Mouse (Mus musculus) intestine, embryonic 14.5 days (tissue): ENCODE measurements at regions not wholly inside any gene's neighbourhood (a gene's known extent, or its start where the extent isn't known, plus 50 kb on each side); places are given as distances from the start of the nearest gene placed in this dataset.

Experiments
- ATAC-seq: fragments of 200-750 bp; cut with Nextera tagmentation; replicated peaks from 2 replicates; pipeline ENCODE4 v1.8.0; 2017; ENCODE audit warnings: low read depth, moderate number of reproducible peaks, moderate TSS enrichment, moderate library complexity; ENCODE audit not compliant: low FRiP score, low TSS enrichment
- DNase-seq: peaks from one replicate; pipeline ENCODE4 v3.0.0-alpha.2; 2018; ENCODE audit warnings: low spot score
- H3K27ac ChIP-seq: fragments of 300-500 bp; sonication (generic); 2 replicates; pipeline ENCODE4 v1.5.1; 2014; ENCODE audit warnings: low read depth, mild to moderate bottlenecking, control low read depth
- H3K27me3 ChIP-seq: fragments of 300-500 bp; sonication (generic); replicated peaks from 2 replicates; pipeline ENCODE4 v1.6.1; 2014; ENCODE audit warnings: low read length, control low read depth; ENCODE audit not compliant: control insufficient read depth, insufficient read depth
- H3K36me3 ChIP-seq: fragments of 300-500 bp; sonication (generic); 2 replicates; pipeline ENCODE4 v1.6.1; 2014; ENCODE audit warnings: low read length, control low read depth; ENCODE audit not compliant: control insufficient read depth, insufficient read depth
- H3K4me1 ChIP-seq: fragments of 300-500 bp; sonication (generic); replicated peaks from 2 replicates; pipeline ENCODE4 v1.6.1; 2014; ENCODE audit warnings: low read length, control low read depth, mixed read lengths; ENCODE audit not compliant: control insufficient read depth, insufficient read depth
- H3K4me2 ChIP-seq: fragments of 300-500 bp; sonication (generic); 2 replicates; pipeline ENCODE4 v1.6.1; 2014; ENCODE audit warnings: low read length
- H3K4me3 ChIP-seq: fragments of 300-500 bp; sonication (generic); 2 replicates; pipeline ENCODE4 v1.5.1; 2014; ENCODE audit warnings: low read depth, low read length, control low read depth, mixed read lengths
- H3K9ac ChIP-seq: fragments of 300-500 bp; sonication (generic); 2 replicates; pipeline ENCODE4 v1.6.1; 2014; ENCODE audit warnings: mild to moderate bottlenecking, low read length
- H3K9me3 ChIP-seq: fragments of 300-500 bp; sonication (generic); 2 replicates; pipeline ENCODE4 v1.6.1; 2016; ENCODE audit warnings: low read length, control low read depth; ENCODE audit not compliant: control insufficient read depth
- WGBS: fragments of 180-500 bp; shearing (Covaris S2); extraction: QIAGEN DNeasy Blood & Tissue Kit; methylation state at CpG from one replicate; pipeline ENCODE4 v1.1.7; 2014; 5-methylcytosine and 5-hydroxymethylcytosine counted together

DNA sequence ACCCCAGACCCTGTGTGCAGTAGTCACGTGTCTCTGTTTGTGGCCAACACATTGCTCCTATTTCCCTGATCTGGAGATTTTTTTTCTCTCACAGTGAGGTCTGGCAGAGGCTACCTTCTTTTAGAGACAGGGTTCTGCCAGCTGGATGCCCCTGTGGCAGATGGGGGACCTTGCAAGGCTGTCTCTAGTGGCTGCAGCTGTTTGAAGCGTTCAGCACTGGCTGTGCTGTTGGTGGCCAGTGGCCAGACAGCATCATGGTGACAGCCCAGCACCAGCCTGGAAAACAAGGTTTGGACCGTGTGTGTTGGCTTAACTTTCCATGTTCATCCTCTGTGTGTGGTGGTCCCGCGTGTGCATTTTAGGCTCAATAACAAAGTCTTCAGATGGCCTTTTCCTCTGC is 147.8 kb upstream of the Lrfn2 start:
- 79% methylated on average over 5 of the region's 5 CpGs for WGBS
- ATAC-seq (no peak), DNase-seq (no peak)
- H3K4me3 ChIP-seq, result no peak overlapping the region
- H3K36me3 ChIP-seq, result no peaks in the 10 kb centered on the region
- no peaks in the 10 kb centered on the region for H3K4me1 ChIP-seq
- no peaks in the 10 kb centered on the region for H3K27me3 ChIP-seq
- H3K9ac ChIP-seq, result no peak overlapping the region
- no peak overlapping the region for H3K4me2 ChIP-seq
- H3K9me3 ChIP-seq, result no peaks in the 10 kb centered on the region
- H3K27ac ChIP-seq, result no peak overlapping the region

DNA sequence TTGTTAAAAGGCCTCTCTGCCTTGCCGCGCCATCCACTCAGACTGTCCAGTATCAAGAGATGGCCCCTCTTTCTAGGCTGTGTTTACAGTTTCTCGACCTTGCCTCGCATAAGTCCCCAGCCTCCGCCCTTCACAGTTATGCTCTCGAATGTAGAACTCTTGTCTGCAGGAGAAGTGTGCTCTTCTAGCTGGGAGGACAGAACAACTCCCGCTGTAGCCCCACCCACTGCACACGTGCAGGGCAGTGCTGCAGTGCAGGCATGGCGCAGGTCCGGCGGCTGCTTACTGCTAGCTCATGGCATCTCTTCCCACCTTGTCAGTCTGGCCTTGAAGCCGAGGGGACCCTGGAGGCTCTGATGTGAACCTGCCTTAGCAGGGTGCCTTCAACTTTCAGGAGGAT is 145.7 kb upstream of the Lrfn2 start:
- Histone ChIP-seq H3K9ac (no peak overlapping the region), H3K9me3 (no peaks in the 10 kb centered on the region), H3K4me3 (no peak overlapping the region), H3K4me1 (no peaks in the 10 kb centered on the region), H3K4me2 (no peak overlapping the region), H3K36me3 (no peaks in the 10 kb centered on the region), H3K27me3 (no peaks in the 10 kb centered on the region), H3K27ac (no peak overlapping the region)
- DNase-seq (no peak), ATAC-seq (no peak)
- WGBS, result 72% methylated on average over 12 of the region's 12 CpGs

DNA sequence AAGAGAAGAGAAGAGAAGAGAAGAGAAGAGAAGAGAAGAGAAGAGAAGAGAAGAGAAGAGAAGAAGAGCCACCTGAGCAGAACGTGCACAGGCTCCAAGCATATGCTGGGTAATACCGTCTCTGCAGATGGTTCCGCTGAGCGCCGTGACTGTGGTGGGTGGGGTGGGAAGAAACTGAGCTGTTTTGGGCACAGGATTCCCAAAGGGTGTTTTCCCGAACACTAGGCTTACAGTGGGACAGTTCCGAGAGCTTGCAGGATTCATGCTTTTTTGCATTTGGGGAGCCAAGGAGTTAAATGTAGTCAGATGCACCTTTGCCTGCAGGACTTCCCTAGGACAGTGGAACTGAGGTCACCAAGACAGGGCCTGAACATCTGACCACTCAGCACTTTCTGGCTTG is 142.3 kb upstream of the Lrfn2 start:
- ATAC-seq (no peak), DNase-seq (no peak)
- H3K27me3 ChIP-seq, result no peaks in the 10 kb centered on the region
- H3K9ac ChIP-seq, result no peak overlapping the region
- no peak overlapping the region for H3K27ac ChIP-seq
- no peaks in the 10 kb centered on the region for H3K36me3 ChIP-seq
- WGBS, result 94% methylated on average over 7 of the region's 7 CpGs
- H3K4me3 ChIP-seq, result no peak overlapping the region
- H3K4me1 ChIP-seq, result no peaks in the 10 kb centered on the region
- H3K9me3 ChIP-seq, result no peaks in the 10 kb centered on the region
- H3K4me2 ChIP-seq, result no peak overlapping the region

DNA sequence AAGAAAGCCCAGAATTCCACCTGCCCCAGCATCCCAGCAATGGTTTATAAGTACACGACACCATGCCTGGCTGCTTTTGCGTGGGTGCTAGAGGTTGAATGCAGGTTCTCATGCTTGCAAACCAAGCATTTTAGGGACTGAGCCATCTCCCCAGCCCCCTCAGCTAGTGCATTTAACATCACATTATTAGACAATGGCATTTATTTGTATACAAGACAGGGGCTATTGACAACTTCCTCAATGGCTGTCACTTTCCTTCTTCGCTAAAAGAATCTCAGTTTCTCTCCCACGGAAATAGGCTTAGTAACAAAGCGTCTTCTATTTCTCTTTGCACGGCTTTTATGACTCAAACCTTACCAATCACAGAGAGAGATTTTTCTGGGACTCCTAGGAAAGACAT is 141.7 kb upstream of the Lrfn2 start:
- Histone ChIP-seq H3K27me3 (no peaks in the 10 kb centered on the region), H3K9me3 (no peaks in the 10 kb centered on the region), H3K4me2 (no peak overlapping the region), H3K4me1 (no peaks in the 10 kb centered on the region), H3K9ac (no peak overlapping the region), H3K27ac (no peak overlapping the region), H3K36me3 (no peaks in the 10 kb centered on the region), H3K4me3 (no peak overlapping the region)
- no peak for ATAC-seq
- 79% methylated on average over 6 of the region's 6 CpGs for WGBS
- DNase-seq, result no peak

DNA sequence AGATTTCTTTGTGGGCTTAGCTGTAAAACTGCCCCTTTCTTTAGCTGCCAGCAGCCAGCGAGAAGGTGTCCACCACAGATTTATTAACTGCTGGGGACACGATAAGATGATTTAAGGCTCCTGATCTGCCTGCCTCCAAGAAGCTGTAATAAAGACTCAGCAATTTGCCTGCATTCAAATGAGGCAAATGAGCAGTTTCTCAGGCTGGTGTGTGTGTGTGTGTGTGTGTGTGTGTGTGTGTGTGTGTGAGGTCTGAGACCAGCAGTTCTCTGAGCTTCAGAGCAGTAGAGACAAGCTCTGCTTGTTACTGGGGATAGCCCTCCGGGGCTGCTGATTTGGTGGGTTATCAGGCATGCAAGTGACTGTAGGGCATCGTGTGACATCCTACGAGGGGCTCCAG is 139.2 kb upstream of the Lrfn2 start:
- no peaks in the 10 kb centered on the region for H3K4me1 ChIP-seq
- no peak overlapping the region for H3K9ac ChIP-seq
- H3K4me2 ChIP-seq, result no peak overlapping the region
- H3K9me3 ChIP-seq, result no peaks in the 10 kb centered on the region
- no peaks in the 10 kb centered on the region for H3K36me3 ChIP-seq
- ATAC-seq (no peak), DNase-seq (no peak)
- H3K27me3 ChIP-seq, result no peaks in the 10 kb centered on the region
- H3K27ac ChIP-seq, result no peak overlapping the region
- 66% methylated on average over 5 of the region's 5 CpGs for WGBS
- H3K4me3 ChIP-seq, result no peak overlapping the region

DNA sequence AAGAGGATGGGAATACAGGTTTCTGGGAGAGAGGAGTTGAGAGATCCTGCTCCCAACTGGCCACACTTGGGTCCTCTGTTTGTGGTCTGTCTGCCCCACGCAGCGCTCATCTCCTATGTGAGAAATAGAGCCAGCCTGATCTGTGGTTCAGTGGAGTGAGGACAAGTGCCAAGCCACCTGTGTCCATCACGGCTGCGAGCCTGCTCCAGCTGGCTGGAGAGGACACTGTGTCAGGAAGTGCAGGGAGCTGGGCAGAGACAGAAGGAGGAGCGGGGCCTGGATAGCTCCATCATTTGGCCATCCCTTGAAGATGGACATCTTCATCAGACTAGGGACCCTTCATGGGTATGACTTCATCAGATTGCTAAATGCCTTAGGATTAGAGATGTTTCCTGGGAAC is 136.4 kb upstream of the Lrfn2 start:
- Histone ChIP-seq H3K36me3 (no peaks in the 10 kb centered on the region), H3K4me3 (no peak overlapping the region), H3K4me1 (no peaks in the 10 kb centered on the region), H3K9ac (no peak overlapping the region), H3K9me3 (no peaks in the 10 kb centered on the region), H3K27me3 (no peaks in the 10 kb centered on the region), H3K27ac (no peak overlapping the region), H3K4me2 (no peak overlapping the region)
- no peak for DNase-seq
- 83% methylated on average over 5 of the region's 5 CpGs for WGBS
- ATAC-seq, result no peak

DNA sequence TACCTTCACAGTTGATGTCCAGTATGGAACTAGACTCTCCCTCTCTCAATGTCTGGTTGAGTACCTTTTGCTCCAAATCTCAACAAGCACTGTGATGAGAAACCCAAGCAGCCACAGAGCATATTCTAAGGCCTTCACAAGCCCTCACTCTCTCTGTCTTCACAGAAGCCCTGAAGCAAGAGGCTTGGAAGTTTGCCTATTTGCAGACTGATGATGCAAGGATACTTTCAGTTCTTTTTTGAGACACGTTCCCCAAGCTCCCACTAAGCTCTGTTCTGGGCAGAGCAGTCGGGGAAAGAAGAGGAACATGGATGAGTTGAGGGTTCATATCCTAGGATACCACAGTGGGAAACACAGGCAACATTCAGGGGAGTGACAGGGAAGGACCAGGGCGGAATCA is 134.0 kb upstream of the Lrfn2 start:
- H3K27ac ChIP-seq, result no peak overlapping the region
- H3K4me2 ChIP-seq, result no peak overlapping the region
- H3K4me3 ChIP-seq, result no peak overlapping the region
- WGBS, result 77% methylated on average over 3 of the region's 3 CpGs
- H3K9ac ChIP-seq, result no peak overlapping the region
- no peak for DNase-seq
- H3K4me1 ChIP-seq, result no peaks in the 10 kb centered on the region
- H3K27me3 ChIP-seq, result no peaks in the 10 kb centered on the region
- no peak for ATAC-seq
- no peaks in the 10 kb centered on the region for H3K36me3 ChIP-seq
- no peaks in the 10 kb centered on the region for H3K9me3 ChIP-seq

DNA sequence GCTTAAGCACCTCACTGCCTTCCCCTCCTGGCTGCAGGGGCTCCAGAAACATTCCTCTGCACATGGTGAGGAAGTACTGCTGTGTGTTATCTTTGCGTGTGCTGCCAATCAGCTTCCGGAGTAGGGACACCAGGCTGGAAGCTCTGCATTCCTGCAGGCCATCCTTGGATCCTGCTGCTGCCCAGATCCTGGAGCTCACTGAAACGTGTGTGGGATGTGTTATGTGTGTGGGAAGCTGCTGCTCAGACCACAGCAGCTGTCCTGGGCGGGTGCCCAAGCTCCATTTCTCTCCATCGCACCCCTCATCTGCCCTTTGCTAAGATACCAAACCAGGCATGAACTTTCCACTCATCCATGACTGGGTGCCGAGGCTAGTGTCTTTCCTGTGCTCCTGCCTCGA is 129.5 kb upstream of the Lrfn2 start:
- ATAC-seq, result no peak
- Histone ChIP-seq H3K4me3 (no peak overlapping the region), H3K4me1 (no peaks in the 10 kb centered on the region), H3K9me3 (no peaks in the 10 kb centered on the region), H3K27me3 (no peaks in the 10 kb centered on the region), H3K9ac (no peak overlapping the region), H3K27ac (no peak overlapping the region), H3K36me3 (no peaks in the 10 kb centered on the region), H3K4me2 (no peak overlapping the region)
- DNase-seq, result no peak
- 63% methylated on average over 7 of the region's 7 CpGs for WGBS

DNA sequence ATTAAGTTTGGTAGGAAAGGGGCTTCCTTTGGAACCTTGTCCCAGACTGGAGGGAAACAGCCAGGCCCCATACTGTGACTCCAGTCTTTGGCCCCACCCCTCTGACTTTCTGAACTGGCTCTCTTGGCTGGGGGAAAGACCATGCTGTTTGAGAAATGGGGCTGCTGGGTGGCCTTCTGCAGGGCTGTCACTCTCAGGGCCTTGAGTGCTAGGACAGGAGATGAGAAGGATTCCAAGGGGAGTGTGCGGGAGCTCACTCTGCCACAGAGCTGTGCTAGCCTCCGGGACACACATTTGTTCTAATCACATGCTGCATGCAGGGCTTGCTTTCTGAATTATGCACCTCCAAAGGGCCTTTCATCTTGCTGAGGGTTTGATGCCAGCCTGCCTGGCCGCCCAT is 124.3 kb upstream of the Lrfn2 start:
- Histone ChIP-seq H3K36me3 (no peaks in the 10 kb centered on the region), H3K4me1 (no peaks in the 10 kb centered on the region), H3K27me3 (no peaks in the 10 kb centered on the region), H3K4me2 (no peak overlapping the region), H3K9me3 (no peaks in the 10 kb centered on the region), H3K4me3 (no peak overlapping the region), H3K27ac (no peak overlapping the region), H3K9ac (no peak overlapping the region)
- no peak for DNase-seq
- WGBS, result 63% methylated on average over 3 of the region's 3 CpGs
- ATAC-seq, result no peak
